Mouse (Mus musculus): ENCODE results near the gene 4930426L09Rik. TPM values are rescaled to one million over a fixed set of nuclear protein-coding genes. Genes with fewer than 3 reads are reported as not detected.
"Not testable (repeated sequence)": the region's sequence is repeated elsewhere in the genome, so short reads cannot be mapped to it uniquely, and the experiment has no call there.

The 4930426L09Rik gene
- polyA plus RNA-seq, 1 experiment from 2014 or later = 0.23 TPM

DNA sequence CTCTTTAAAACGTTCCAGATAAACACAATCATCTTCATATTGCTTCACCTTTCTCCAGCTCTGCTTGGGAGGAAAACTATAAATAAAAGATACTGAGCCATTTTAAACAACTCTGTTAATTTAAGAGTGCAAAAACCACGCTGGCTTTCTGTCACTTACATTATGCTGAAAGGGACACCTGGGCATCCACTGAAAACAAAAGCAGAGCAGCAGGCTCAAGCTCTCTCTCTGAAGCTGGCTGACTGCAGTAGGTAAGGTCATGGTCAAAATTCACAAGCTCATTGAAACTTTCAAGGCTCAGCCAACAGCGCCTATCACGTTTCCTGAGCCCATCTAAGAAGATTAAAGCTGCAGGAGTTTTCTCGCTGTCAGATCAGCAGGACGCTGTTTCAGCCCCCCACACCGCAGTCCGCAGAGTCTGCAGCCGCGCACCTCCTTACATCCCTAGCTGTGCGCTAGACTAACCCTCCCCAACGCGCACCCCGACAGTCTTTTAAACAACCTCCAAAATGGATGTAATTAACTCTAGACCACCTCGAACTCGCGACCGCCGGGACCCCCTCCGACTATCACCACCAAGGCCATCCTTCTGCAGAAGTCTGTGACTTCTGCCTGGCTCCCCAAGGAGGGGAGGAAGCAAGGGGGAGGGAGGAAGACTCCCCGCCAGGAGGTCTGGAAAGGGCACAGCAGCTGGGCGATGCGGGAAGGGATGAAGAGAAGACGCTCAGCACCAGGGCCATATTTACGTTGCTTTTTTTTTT, 1.5 kb upstream of the 4930426L09Rik start:
- Histone ChIP-seq H3K36me3 (no peaks in the 10 kb centered on the region), H3K27me3 (replicated peaks) (no peaks in the 10 kb centered on the region), H3K9me3 (no peaks in the 10 kb centered on the region), H3K4me3 (replicated peaks) (peak overlapping the region; percentile 75), H3K9ac (peak overlapping the region; percentile 7), H3K4me1 (0 out of 2 replicates have a peak, but pooled peaks cover 2% of the 10 kb centered on the region), H3K4me2 (peak overlapping the region; percentile 90), H3K27ac (0 out of 2 replicates have a peak overlapping the region, but pooled peaks have one; percentile 11)
- WGBS = under 1% methylated on average over 25 of the region's 25 CpGs
- no peak for ATAC-seq (ENCODE audit: insufficient read depth, low FRiP score, low read depth)

DNA sequence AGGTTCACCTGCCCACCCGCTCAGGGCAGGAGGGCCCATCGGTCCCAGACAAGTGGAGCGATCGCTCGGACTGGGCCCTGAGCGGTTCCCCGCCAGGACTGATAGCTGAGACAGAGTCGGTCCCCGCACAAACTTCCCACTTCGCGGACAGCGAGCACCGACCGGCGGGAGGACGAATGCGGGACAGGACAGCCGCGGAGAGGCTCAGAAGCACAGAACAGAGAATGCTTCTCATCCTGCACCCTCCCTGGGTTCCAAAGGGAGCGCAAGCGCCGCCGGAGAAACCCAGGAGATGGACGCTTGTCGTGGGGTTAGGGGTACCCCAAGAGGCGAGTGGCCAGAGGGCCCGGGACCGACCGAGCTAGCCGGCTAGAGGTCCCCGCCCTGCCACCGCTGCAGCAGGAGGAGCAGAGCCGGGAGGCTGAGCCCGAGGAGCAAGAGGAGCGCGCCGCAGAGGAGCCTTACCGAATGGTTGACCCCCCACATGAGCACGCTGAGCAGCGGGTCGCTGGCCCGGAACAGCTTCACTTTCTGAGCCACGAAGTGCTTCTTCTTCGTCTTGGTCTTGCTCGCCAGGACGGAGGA, 664 bp upstream of the 4930426L09Rik start:
- WGBS = under 1% methylated on average over 44 of the region's 46 CpGs
- peak overlapping the region; percentile 83 for H3K9ac ChIP-seq
- peak overlapping the region; percentile 75 for H3K4me3 ChIP-seq (replicated peaks)
- H3K4me1 ChIP-seq = 0 out of 2 replicates have a peak, but pooled peaks cover 2% of the 10 kb centered on the region
- H3K9me3 ChIP-seq = no peaks in the 10 kb centered on the region
- ATAC-seq (ENCODE audit: insufficient read depth, low FRiP score, low read depth) = peak; percentile 61
- no peaks in the 10 kb centered on the region for H3K36me3 ChIP-seq
- H3K27ac ChIP-seq = peak overlapping the region; percentile 96
- peak overlapping the region; percentile 90 for H3K4me2 ChIP-seq
- no peaks in the 10 kb centered on the region for H3K27me3 ChIP-seq (replicated peaks)

DNA sequence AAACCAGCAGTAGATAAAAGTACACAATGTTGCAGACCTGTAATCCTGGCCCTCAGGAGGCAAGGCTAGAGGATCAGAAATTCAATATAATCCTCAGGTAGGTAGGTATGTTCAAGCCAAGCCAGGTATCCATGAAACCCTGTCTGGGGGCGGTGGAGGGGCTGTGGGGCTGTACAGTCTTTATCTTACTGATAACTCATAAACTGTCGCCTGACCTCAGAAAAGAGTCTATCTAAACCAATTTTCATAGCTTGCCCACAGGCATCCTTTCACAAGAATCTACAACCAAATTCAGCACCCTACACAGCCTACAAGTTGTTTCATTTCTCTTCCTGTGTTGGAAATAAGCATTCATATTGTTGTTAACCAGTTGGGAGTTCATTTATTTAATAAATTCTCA, 1.3 kb downstream of the 4930426L09Rik start:
- Histone ChIP-seq H3K4me2 (no peak overlapping the region), H3K9me3 (no peaks in the 10 kb centered on the region), H3K4me1 (no peaks in the 10 kb centered on the region), H3K9ac (no peak overlapping the region), H3K4me3 (replicated peaks) (no peak overlapping the region), H3K36me3 (no peaks in the 10 kb centered on the region), H3K27me3 (replicated peaks) (no peaks in the 10 kb centered on the region), H3K27ac (no peak overlapping the region)
- ATAC-seq (ENCODE audit: insufficient read depth, low FRiP score, low read depth) = no peak
- 83% methylated on average over 2 of the region's 2 CpGs for WGBS

- WGBS = 66% methylated on average over 10 of the region's 10 CpGs
- Histone ChIP-seq H3K9ac (no peak overlapping the region), H3K27me3 (replicated peaks) (no peaks in the 10 kb centered on the region), H3K9me3 (no peaks in the 10 kb centered on the region), H3K4me2 (no peak overlapping the region), H3K27ac (no peak overlapping the region), H3K4me1 (no peaks in the 10 kb centered on the region), H3K4me3 (replicated peaks) (no peak overlapping the region), H3K36me3 (no peaks in the 10 kb centered on the region)
- no peak for ATAC-seq (ENCODE audit: insufficient read depth, low FRiP score, low read depth)
Measured at GRCm38 (mm10) chr2:19004801-19005200, 6.7 kb downstream of the 4930426L09Rik start.

DNA sequence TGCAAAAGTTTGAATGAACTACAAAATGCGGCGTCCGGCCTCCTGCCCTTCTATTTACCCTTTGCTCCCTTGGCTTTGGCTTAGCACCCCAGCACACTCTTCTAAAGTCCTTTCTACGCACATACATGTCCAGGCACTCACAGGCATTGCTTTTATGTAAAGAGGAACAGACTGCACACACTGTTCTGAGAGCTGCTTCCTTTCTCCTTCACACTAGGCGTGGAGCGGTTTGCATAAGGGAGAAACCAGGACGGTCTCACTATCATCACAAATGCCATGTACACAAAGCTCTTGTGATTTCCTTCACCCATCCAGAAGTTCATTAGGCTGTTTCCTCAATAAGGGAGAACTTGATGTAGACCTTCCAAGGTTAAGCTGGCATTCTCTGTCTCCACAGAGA, 8.0 kb downstream of the 4930426L09Rik start:
- H3K9me3 ChIP-seq = no peaks in the 10 kb centered on the region
- H3K36me3 ChIP-seq = no peaks in the 10 kb centered on the region
- H3K4me3 ChIP-seq (replicated peaks) = no peak overlapping the region
- H3K9ac ChIP-seq = no peak overlapping the region
- ATAC-seq (ENCODE audit: insufficient read depth, low FRiP score, low read depth) = no peak
- no peak overlapping the region for H3K4me2 ChIP-seq
- no peak overlapping the region for H3K27ac ChIP-seq
- WGBS = 83% methylated on average over 7 of the region's 7 CpGs
- H3K4me1 ChIP-seq = no peaks in the 10 kb centered on the region
- H3K27me3 ChIP-seq (replicated peaks) = no peaks in the 10 kb centered on the region

- 64% methylated on average over 4 of the region's 4 CpGs for WGBS
- H3K9me3 ChIP-seq = no peaks in the 10 kb centered on the region
- H3K4me3 ChIP-seq (replicated peaks) = no peak overlapping the region
- no peak overlapping the region for H3K9ac ChIP-seq
- H3K27me3 ChIP-seq (replicated peaks) = no peaks in the 10 kb centered on the region
- no peaks in the 10 kb centered on the region for H3K36me3 ChIP-seq
- no peak for ATAC-seq (ENCODE audit: insufficient read depth, low FRiP score, low read depth)
- no peaks in the 10 kb centered on the region for H3K4me1 ChIP-seq
- H3K4me2 ChIP-seq = no peak overlapping the region
- H3K27ac ChIP-seq = no peak overlapping the region
Measured at GRCm38 (mm10) chr2:19007580-19007979, 9.4 kb downstream of the 4930426L09Rik start.

DNA sequence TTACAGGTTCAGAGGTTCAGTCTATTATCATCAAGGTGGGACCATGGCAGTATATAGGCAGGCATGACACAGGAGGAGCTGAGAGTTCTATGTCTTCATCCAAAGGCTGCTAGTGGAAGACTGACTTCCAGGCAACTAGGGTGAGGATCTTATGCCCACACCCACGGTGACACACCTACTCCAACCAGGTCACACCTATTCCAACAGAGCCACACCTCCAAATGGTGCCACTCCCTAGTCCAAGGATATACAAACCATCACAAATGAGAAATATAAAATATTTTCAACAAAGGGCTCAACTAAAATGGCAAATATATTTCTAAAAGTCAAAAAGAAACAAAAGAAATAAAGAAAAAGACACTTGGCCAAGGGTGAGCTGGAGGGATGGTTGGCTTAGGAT, 12.4 kb downstream of the 4930426L09Rik start:
- H3K27ac ChIP-seq; H3K27me3 ChIP-seq (replicated peaks); H3K36me3 ChIP-seq; H3K4me1 ChIP-seq; H3K4me3 ChIP-seq (replicated peaks); H3K9me3 ChIP-seq; H3K4me2 ChIP-seq; H3K9ac ChIP-seq; ATAC-seq (ENCODE audit: insufficient read depth, low FRiP score, low read depth): not testable (repeated sequence)
- WGBS = 70% methylated on average over 1 of the region's 1 CpGs

GRCm38 (mm10) chr2:19011443-19011842, 13.3 kb downstream of the 4930426L09Rik start:
- Histone ChIP-seq H3K4me1 (no peaks in the 10 kb centered on the region), H3K27me3 (replicated peaks) (no peaks in the 10 kb centered on the region), H3K9ac (no peak overlapping the region), H3K4me3 (replicated peaks) (no peak overlapping the region), H3K4me2 (no peak overlapping the region), H3K36me3 (no peaks in the 10 kb centered on the region), H3K27ac (no peak overlapping the region), H3K9me3 (no peaks in the 10 kb centered on the region)
- ATAC-seq (ENCODE audit: insufficient read depth, low FRiP score, low read depth) = peak; percentile 93
- WGBS = 67% methylated on average over 6 of the region's 6 CpGs

DNA sequence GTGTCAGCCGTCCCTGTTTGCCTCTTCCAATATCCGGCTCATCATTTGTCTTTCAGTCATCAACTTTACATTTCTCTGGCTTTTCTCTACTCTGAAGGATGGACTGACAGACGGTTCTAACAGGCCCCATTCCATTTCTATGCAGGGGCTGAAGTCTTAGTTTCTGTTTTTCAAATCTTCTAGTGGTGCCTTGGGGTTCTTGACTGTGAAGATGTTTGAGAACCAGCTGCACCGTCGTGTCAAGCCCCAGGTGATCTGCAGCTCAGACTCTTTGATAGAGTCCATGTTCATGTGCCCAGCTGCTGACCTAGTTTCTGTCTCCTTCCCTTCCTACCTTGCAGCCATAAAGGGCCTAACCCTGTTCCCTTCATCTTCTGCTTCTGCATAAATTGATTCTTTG, 18.2 kb downstream of the 4930426L09Rik start:
- no peak for ATAC-seq (ENCODE audit: insufficient read depth, low FRiP score, low read depth)
- 75% methylated on average over 5 of the region's 5 CpGs for WGBS
- no peaks in the 10 kb centered on the region for H3K4me1 ChIP-seq
- H3K27me3 ChIP-seq (replicated peaks) = no peaks in the 10 kb centered on the region
- no peak overlapping the region for H3K4me3 ChIP-seq (replicated peaks)
- H3K4me2 ChIP-seq = no peak overlapping the region
- no peaks in the 10 kb centered on the region for H3K36me3 ChIP-seq
- H3K9ac ChIP-seq = no peak overlapping the region
- no peak overlapping the region for H3K27ac ChIP-seq
- H3K9me3 ChIP-seq = no peaks in the 10 kb centered on the region

DNA sequence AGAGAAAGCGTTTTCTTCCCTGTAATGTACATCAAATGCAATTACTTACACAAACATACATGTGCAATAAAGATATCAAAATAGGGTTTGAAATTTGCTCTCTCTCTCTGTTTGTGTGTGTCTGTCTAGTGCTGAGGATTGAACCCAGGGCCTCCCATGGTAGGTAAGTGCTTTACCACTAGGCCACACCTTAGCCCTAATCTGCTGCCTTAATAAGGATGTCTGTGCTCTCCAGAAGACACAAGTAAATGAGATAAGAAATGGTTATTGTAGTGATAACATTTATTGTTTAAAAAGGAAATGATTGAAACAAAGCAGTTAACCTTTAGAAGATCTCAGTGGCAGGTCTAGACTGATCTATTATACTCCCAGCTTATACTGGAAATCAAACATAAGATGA, 18.7 kb downstream of the 4930426L09Rik start:
- Histone ChIP-seq H3K4me3 (replicated peaks) (no peak overlapping the region), H3K4me1 (no peaks in the 10 kb centered on the region), H3K27me3 (replicated peaks) (no peaks in the 10 kb centered on the region), H3K4me2 (no peak overlapping the region), H3K9ac (no peak overlapping the region), H3K27ac (no peak overlapping the region), H3K36me3 (no peaks in the 10 kb centered on the region), H3K9me3 (no peaks in the 10 kb centered on the region)
- ATAC-seq (ENCODE audit: insufficient read depth, low FRiP score, low read depth) = no peak
- 53% methylated on average over 1 of the region's 1 CpGs for WGBS

GRCm38 (mm10) chr2:19018034-19018433, 19.9 kb downstream of the 4930426L09Rik start:
- Histone ChIP-seq H3K27me3 (replicated peaks) (no peaks in the 10 kb centered on the region), H3K4me1 (no peaks in the 10 kb centered on the region), H3K27ac (no peak overlapping the region), H3K9me3 (no peaks in the 10 kb centered on the region), H3K36me3 (no peaks in the 10 kb centered on the region), H3K4me2 (no peak overlapping the region), H3K4me3 (replicated peaks) (no peak overlapping the region), H3K9ac (no peak overlapping the region)
- WGBS = 76% methylated on average over 2 of the region's 2 CpGs
- no peak for ATAC-seq (ENCODE audit: insufficient read depth, low FRiP score, low read depth)

DNA sequence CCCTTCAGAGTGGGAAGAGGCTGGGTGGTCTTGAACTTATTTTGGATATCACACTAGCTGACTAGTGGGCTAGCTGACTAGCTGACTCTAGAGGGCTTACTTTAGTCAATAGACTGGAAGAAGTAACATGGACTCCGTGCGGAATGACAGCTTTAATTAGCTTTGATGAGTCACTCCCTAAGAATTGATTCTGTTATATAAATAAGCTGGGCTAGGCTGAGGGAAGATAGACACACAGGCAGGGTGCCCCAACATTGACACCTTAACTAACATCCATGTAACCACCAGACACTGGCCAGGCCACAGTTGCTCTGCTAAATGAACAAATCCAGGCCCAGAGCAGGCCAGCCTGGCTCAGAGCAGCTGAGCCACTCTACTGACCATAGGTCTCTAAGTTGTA, 26.7 kb downstream of the 4930426L09Rik start:
- Histone ChIP-seq H3K4me2 (no peak overlapping the region), H3K36me3 (no peaks in the 10 kb centered on the region), H3K27ac (no peak overlapping the region), H3K4me3 (replicated peaks) (no peak overlapping the region), H3K27me3 (replicated peaks) (no peaks in the 10 kb centered on the region), H3K9me3 (no peaks in the 10 kb centered on the region), H3K9ac (no peak overlapping the region), H3K4me1 (no peaks in the 10 kb centered on the region)
- ATAC-seq (ENCODE audit: insufficient read depth, low FRiP score, low read depth) = no peak
- WGBS = 67% methylated on average over 2 of the region's 2 CpGs

All from stomach, embryonic 15.5 days (tissue).